Mouse (Mus musculus) heart, adult 2 months (tissue): ENCODE results near the gene Lyz1. TPM values are rescaled to one million over a fixed set of nuclear protein-coding genes. Genes with fewer than 3 reads are reported as not detected.

Experiments used
- DNase-seq, 2 experiments: peaks; one replicate each; pipeline ENCODE4 v3.0.0; 2021
- H3K27ac ChIP-seq: fragments of 200-600 bp; 2 replicates; pipeline ENCODE4 v1.8.1; 2022
- H3K27me3 ChIP-seq: fragments of 200-500 bp; 2 replicates; pipeline ENCODE4 v1.6.1; 2012; ENCODE audit warnings: mild to moderate bottlenecking, low read length, inconsistent platforms, mixed read lengths; ENCODE audit not compliant: control insufficient read depth, insufficient read depth
- H3K36me3 ChIP-seq: fragments of 200-500 bp; 2 replicates; pipeline ENCODE4 v1.6.1; 2012; ENCODE audit warnings: low read length, inconsistent platforms; ENCODE audit not compliant: control insufficient read depth, insufficient read depth
- H3K4me1 ChIP-seq: fragments of 200-500 bp; 2 replicates; pipeline ENCODE4 v1.6.1; 2011; ENCODE audit warnings: low read length; ENCODE audit not compliant: control insufficient read depth, insufficient read depth
- H3K4me3 ChIP-seq: fragments of 200-600 bp; 2 replicates; pipeline ENCODE4 v1.8.1; 2022
- H3K79me2 ChIP-seq: fragments of 200-500 bp; replicated peaks from 2 replicates; pipeline ENCODE4 v1.6.1; 2012; ENCODE audit warnings: mild to moderate bottlenecking, inconsistent platforms, low read length, moderate library complexity, mixed read lengths; ENCODE audit not compliant: control insufficient read depth, insufficient read depth
- H3K9ac ChIP-seq: fragments of 200-500 bp; 2 replicates; pipeline ENCODE4 v1.6.1; 2012; ENCODE audit warnings: low read depth, mild to moderate bottlenecking, control low read depth, inconsistent platforms, low read length, mixed read lengths
- CTCF ChIP-seq: fragments of 200-600 bp; IDR thresholded peaks from 2 replicates; pipeline ENCODE4 v1.8.1; 2022; ENCODE audit warnings: antibody characterized with exemption, mild to moderate bottlenecking, moderate library complexity
- EP300 ChIP-seq: fragments of 200-500 bp; IDR thresholded peaks from 2 replicates; pipeline ENCODE4 v1.6.1; 2011; ENCODE audit warnings: low read depth, low read length, control low read depth; ENCODE audit not compliant: insufficient read depth
- POLR2A ChIP-seq: fragments of 200-500 bp; IDR thresholded peaks from 2 replicates; pipeline ENCODE4 v1.6.1; 2011; ENCODE audit warnings: mild to moderate bottlenecking, low read depth, low read length, control low read depth; ENCODE audit not compliant: insufficient read depth
- WGBS: fragments of 180-500 bp; shearing (Covaris S2); methylation state at CpG from one replicate; pipeline ENCODE4 v1.1.7; 2018; 5-methylcytosine and 5-hydroxymethylcytosine counted together
- intact Hi-C: fragments of 180-260 bp; cut with DNase I; formaldehyde crosslinking; loops from one replicate; pipeline ENCODE4 v1.15.1; 2025
- long read RNA-seq: library from polyadenylated mRNA; stranded (forward); transcript quantifications from one replicate; pipeline ENCODE4 v2.0.0, GENCODE M21; 2021
- polyA plus RNA-seq: library from polyadenylated mRNA; depleted of rRNA; stranded (reverse); fragments of >200 nt; gene quantifications from 2 replicates; pipeline ENCODE4 v1.2.3, GENCODE M21; 2012; rRNA removed
- total RNA-seq, 2 experiments: library from RNA; stranded (reverse); gene quantifications; 2 replicates each; pipeline ENCODE4 v1.2.3; 2021

Lyz1 gene
- total RNA-seq (10 to 100 TPM; 13.2 to 18.8 TPM), polyA plus RNA-seq (2.0 and 4.8 TPM in 2 replicates)
- long read RNA-seq, partial matches to known transcripts = 0 of 1 reads
- long read RNA-seq, other reads (novel, unspliced or antisense) = 0 of 1 reads

DNA sequence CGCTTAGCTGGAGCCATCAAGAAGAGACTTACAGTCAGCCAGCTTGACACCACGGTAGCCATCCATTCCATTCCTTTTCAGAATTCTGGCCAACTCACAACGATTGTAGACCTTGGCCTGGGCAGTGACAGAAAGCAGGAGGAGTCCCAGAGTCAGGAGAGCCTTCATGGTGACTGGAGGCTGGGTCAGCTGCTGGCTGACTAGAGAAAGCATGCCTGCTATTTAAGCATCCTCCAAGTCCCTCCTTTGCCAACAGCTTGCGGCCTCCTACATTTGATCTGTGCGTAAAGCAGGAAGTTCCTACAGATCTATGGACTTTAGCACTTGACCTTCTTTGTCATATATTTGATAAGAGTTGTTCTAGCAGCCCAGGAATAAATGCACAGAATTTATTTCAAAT lies at the start of gene Lyz1:
Lyz1 (minus strand) TSS at position 198 of the 400 bp plus-strand sequence.
- Histone ChIP-seq H3K79me2 (no peaks in the 10 kb centered on the region), H3K36me3 (no peaks in the 10 kb centered on the region), H3K4me3 (no peak within 1 kb of the TSS), H3K4me1 (no peaks in the 10 kb centered on the region; the same call in 1 of the 2 replicates), H3K9ac (no peak within 1 kb of the TSS), H3K27ac (no peak within 1 kb of the TSS), H3K27me3 (no peaks in the 10 kb centered on the region; the same call in 1 of the 2 replicates)
- TF ChIP-seq EP300 (no peak), POLR2A (no peak), CTCF (no peak)
- DNase-seq = peak; percentile 39 to 43
- WGBS = 46% methylated on average over 5 of the region's 5 CpGs
- intact Hi-C loops = no loop called here

DNA sequence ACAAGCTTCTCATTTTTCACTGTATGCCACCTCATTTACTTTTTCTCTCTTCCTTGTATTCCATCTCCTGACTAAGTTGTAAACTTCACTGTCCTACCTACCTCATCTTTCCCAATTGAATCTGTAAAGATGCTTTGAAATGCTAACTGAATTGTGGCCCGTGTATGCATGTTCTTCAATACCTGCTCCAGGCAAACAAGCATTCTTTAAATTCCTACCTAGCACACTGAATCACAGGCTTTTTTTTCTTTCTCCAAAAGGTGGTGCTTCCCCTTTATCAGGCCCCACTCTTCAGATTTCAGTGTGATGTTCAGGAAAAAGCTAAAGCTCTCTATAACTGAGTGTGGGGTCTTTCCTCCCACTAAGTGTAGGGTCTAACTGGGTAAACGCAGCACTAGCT lies 49.7 kb upstream of the Lyz1 start:
- Histone ChIP-seq H3K36me3 (no peaks in the 10 kb centered on the region), H3K4me3 (no peak overlapping the region), H3K79me2 (no peaks in the 10 kb centered on the region), H3K27ac (no peak overlapping the region), H3K9ac (no peak overlapping the region), H3K27me3 (no peaks in the 10 kb centered on the region), H3K4me1 (no peaks in the 10 kb centered on the region)
- no peak for DNase-seq
- 85% methylated on average over 2 of the region's 2 CpGs for WGBS
- intact Hi-C loops = no loop called here
- TF ChIP-seq CTCF (no peak), POLR2A (no peak), EP300 (no peak)

DNA sequence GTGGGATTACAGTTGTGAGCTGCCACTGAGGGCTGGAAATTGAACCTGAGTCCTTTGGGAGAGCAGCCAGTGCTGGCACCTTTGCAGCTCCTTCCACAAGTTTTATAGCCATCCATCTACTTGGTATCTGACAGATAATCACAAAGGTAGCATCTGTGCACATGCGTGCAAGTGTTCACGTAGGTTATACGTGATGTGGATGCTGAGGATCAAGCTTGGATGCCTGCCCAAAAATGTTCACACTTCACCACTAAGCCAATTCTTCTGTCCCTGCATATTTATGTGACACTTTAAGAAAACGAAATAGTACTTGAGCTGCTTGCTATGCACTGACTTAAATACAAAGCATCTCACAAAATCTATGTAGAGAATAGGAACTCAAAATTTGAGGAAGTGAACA lies 48.4 kb upstream of the Lyz1 start:
- Histone ChIP-seq H3K4me1 (no peaks in the 10 kb centered on the region), H3K79me2 (no peaks in the 10 kb centered on the region), H3K27ac (no peak overlapping the region), H3K4me3 (no peak overlapping the region), H3K9ac (no peak overlapping the region), H3K27me3 (no peaks in the 10 kb centered on the region), H3K36me3 (no peaks in the 10 kb centered on the region)
- no peak for DNase-seq
- WGBS = 67% methylated on average over 4 of the region's 4 CpGs
- intact Hi-C loops = no loop called here
- TF ChIP-seq CTCF = no peak
- TF ChIP-seq EP300 = no peak
- TF ChIP-seq POLR2A = no peak

- no peak overlapping the region for H3K9ac ChIP-seq
- DNase-seq = no peak
- no peaks in the 10 kb centered on the region for H3K4me1 ChIP-seq
- H3K36me3 ChIP-seq = no peaks in the 10 kb centered on the region
- TF ChIP-seq POLR2A (no peak), CTCF (no peak), EP300 (no peak)
- no peaks in the 10 kb centered on the region for H3K27me3 ChIP-seq
- WGBS = 82% methylated on average over 7 of the region's 7 CpGs
- H3K79me2 ChIP-seq = no peaks in the 10 kb centered on the region
- H3K4me3 ChIP-seq = no peak overlapping the region
- intact Hi-C loops = loop anchor here (5.0 kb wide), 1 partner anchor 98 kb away; no protein-coding TSS in a partner anchor
- H3K27ac ChIP-seq = no peak overlapping the region
Measured at GRCm38 (mm10) chr10:117339241-117339640, 46.6 kb upstream of the Lyz1 start.

- no peak for DNase-seq
- intact Hi-C loops = loop anchor here (5.0 kb wide), 1 partner anchor 99 kb away; no protein-coding TSS in a partner anchor
- H3K4me3 ChIP-seq = no peak overlapping the region
Measured at GRCm38 (mm10) chr10:117337946-117338345, 45.3 kb upstream of the Lyz1 start.

GRCm38 (mm10) chr10:117335649-117336048 lies 43.0 kb upstream of the Lyz1 start:
- Histone ChIP-seq H3K4me3 (no peak overlapping the region), H3K9ac (no peak overlapping the region), H3K27ac (no peak overlapping the region), H3K79me2 (no peaks in the 10 kb centered on the region), H3K4me1 (no peaks in the 10 kb centered on the region), H3K36me3 (no peaks in the 10 kb centered on the region), H3K27me3 (no peaks in the 10 kb centered on the region)
- intact Hi-C loops = loop anchor here (5.0 kb wide), 1 partner anchor 102 kb away; no protein-coding TSS in a partner anchor
- WGBS = 33% methylated on average over 4 of the region's 4 CpGs
- DNase-seq = no peak
- no peak for TF ChIP-seq EP300
- TF ChIP-seq CTCF = no peak
- no peak for TF ChIP-seq POLR2A

More at GRCm38 (mm10) chr10:117337946-117338345, 45.3 kb upstream of the Lyz1 start:
- H3K27ac ChIP-seq = no peak overlapping the region
- H3K9ac ChIP-seq = no peak overlapping the region
- H3K79me2 ChIP-seq = no peaks in the 10 kb centered on the region
- H3K36me3 ChIP-seq = no peaks in the 10 kb centered on the region
- H3K4me1 ChIP-seq = no peaks in the 10 kb centered on the region
- H3K27me3 ChIP-seq = no peaks in the 10 kb centered on the region
- TF ChIP-seq EP300 = no peak
- peak; percentile 59 for TF ChIP-seq CTCF
- TF ChIP-seq POLR2A = no peak
